Mouse (Mus musculus) lung, postnatal 25 days (tissue): ENCODE results near the gene 9630041A04Rik.
A peak's percentile ranks its signal among the peaks of the same experiment; 100 is the strongest.

ENCODE experiments used
- DNase-seq: peaks from one replicate; pipeline ENCODE4 v3.0.0; 2022; ENCODE audit warnings: low spot score

Gene 9630041A04Rik

GRCm38 (mm10) chr9:101918771-101919170 lies 57.1 kb downstream of the 9630041A04Rik start:
- no peak for DNase-seq

GRCm38 (mm10) chr9:101919324-101919723 lies 57.7 kb downstream of the 9630041A04Rik start:
- no peak for DNase-seq

- DNase-seq: peak; percentile 9
Measured at GRCm38 (mm10) chr9:101922846-101923245, 61.2 kb downstream of the 9630041A04Rik start.

DNA sequence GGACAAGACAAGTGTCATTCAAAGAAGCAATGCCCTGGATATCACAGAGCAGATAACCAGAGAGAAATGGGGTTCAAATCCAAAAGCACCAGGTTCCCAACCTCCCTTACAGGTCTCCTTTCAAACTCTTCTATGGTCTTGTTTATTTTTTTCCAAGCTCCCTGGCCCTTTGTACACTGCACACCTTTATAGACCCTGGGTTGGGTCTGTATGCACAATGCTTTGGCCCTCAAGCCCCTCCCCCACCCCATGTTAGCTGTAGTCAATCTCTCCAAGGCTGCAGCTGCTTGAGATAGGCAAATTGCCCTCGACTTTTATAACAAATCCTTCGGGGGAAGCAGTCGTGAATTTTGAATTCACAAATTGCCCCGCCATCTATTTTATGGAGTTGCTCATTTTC lies 63.2 kb downstream of the 9630041A04Rik start:
- no peak for DNase-seq

- DNase-seq: no peak
Measured at GRCm38 (mm10) chr9:101933946-101934573, 72.4 kb downstream of the 9630041A04Rik start.

GRCm38 (mm10) chr9:101934887-101935286 lies 73.2 kb downstream of the 9630041A04Rik start:
- DNase-seq: no peak

GRCm38 (mm10) chr9:101938066-101938465 lies 76.4 kb downstream of the 9630041A04Rik start:
- no peak for DNase-seq

DNA sequence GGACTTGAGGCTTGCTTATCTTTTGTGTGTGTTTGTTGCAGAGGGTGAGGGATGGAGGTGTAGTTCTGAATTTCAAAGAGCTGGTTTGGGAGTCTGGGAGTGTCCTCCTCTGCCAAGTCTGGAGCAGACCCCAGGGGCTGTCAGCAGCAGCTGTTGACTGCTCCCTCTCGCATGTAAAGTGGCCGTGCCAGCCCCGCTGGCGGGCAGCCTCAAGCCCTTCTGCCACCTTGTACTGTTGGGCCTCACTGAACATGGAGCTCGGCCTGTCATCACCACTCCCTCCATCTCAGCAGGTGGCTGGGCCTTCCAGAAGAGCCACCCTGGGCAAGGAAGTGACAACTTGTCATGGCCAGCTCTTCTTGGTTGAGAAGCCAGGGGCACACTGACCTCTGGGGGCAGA lies 77.4 kb downstream of the 9630041A04Rik start:
- no peak for DNase-seq

GRCm38 (mm10) chr9:101940182-101940581 lies 78.5 kb downstream of the 9630041A04Rik start:
- no peak for DNase-seq

GRCm38 (mm10) chr9:101942058-101942669 lies 80.5 kb downstream of the 9630041A04Rik start:
- no peak for DNase-seq

GRCm38 (mm10) chr9:101945326-101945725 lies 83.7 kb downstream of the 9630041A04Rik start:
- DNase-seq: no peak

- DNase-seq: no peak
Measured at GRCm38 (mm10) chr9:101945814-101946213, 84.2 kb downstream of the 9630041A04Rik start.

DNA sequence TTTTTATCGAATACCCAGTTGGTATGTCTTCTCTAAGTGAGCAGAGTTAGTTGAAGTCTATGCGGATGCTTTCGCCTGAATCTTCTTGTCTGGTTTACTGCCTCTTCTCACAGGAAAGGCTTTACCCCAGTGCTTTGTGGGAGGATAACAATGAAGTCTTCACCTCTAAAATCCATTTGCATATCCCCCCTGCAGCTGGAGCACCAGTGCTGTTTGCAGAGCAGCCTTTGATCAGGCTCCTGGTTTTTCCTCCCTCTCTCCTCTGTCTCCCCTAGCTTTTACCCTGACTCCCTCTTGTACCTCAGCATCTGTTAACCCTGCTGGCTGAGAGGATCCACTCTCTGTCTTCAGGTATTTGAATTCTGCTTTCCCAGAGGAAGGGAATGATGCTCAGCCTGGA lies 88.5 kb downstream of the 9630041A04Rik start:
- DNase-seq: no peak

DNA sequence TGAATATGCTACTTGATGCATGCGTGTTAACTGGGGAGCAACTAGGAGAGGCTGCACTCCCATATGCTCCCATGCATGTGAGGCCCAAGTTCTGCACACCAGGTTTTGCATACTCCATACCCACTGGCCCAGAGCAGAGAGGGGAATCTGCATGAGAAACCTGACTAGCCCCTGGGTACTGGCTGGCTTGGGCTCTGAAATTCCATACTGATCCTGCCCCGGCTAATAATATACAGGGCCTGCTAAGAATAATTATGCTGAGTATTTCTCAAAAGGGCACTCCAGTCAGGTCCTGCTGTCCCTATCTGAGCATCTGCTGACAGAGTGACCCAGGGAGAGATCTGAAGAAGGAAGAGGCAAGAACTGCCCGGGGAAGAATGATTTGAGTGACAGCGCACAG lies 92.9 kb downstream of the 9630041A04Rik start:
- DNase-seq: no peak

DNA sequence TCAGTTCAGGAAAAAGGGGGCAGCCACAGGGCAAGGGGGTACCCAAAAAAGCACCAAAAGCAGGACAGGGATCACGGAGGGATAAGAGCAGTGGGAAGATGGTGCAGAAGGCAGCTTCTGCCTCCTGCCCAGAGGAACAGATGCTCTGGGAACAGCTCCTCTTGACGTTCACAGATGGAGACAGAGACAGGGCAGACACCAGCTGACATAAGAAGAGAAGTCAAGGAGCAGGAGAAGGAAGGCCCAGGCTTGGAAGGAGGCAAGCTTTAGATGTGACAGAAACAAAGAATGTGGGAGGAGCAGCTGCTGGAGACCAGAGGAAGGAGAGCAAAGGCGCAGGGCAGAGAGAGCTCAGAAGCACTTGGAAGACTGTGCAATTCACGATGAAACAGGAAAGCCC lies 94.6 kb downstream of the 9630041A04Rik start:
- DNase-seq: no peak

DNA sequence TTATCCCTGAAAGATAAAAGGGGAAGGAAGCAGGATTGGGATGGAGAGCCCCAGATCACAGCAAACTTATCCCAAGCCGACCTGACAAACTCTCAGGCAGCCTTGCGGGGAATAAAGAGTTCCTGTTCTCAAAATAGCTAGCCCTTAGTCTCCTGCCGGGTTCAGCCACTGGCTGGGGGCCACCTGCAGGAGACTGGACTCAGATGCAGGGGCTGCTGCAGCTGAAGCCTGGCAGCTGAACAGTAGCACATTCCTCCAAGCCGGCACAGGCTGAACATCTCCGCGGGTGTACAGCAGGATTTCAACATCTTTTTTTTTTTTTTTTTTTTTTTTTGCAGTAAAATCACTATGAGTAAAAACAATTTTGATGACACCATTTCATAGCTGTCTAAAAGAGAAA lies 110.2 kb downstream of the 9630041A04Rik start:
- no peak for DNase-seq

DNA sequence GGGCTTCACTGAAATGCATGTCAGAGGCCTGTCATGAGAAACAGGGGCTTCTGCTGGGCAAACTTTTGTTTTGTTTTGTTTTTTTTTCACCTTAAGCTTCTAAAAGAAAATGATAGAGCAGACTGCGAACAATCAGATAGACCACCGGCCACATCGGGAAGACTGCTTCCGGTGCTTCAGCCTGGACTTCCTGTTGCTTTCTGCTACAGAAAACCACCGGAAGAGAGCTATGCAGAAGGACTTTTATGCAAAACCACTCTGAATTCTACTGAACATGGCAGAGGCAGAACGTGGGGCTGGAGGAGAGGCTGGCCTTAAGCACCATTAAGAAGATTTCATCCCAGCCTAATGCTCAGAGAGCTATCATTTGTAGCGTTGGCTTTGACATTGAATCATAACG lies 110.7 kb downstream of the 9630041A04Rik start:
- no peak for DNase-seq

GRCm38 (mm10) chr9:101976884-101977465 lies 115.3 kb downstream of the 9630041A04Rik start:
- DNase-seq: no peak

- DNase-seq: no peak
Measured at GRCm38 (mm10) chr9:101981161-101981560, 119.5 kb downstream of the 9630041A04Rik start.

DNA sequence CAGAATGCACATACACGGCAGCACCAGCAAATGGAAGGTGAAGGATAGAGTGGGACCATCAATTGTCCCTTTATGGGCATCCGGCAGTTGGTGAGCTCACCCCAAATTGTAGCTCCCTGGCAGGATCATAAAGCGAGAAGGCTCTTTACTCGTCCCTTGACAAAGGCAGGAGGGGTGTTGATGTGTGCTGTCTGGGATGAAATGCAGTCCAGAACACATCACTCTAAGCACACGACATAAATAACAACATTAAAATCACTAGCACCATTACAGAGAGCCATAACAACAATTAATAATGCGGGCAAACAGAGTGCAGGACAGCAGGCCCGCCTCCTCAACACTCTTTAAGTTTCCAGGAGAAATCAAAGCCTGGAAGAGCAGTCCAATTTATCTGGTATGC lies 120.7 kb downstream of the 9630041A04Rik start:
- no peak for DNase-seq

DNA sequence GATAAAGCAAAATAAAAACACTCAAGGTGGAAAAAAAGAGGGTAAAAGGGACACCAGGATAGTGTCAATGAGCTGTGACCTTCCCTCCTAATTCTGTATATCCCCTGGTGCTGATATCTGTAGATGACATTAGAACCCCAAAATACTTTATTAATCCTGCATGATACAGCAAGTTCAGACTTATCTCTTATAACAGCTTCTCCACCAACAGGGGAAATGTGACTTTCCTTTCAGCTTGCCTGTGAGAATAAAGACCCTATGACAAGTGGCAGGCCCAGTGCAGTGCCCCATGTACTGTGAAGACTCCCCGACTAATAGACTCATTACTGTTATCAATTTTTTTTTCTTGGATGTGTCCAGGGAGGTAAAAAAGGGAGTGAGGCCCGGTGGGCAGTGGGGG lies 125.3 kb downstream of the 9630041A04Rik start:
- no peak for DNase-seq

- DNase-seq: no peak
Measured at GRCm38 (mm10) chr9:101990032-101990431, 128.4 kb downstream of the 9630041A04Rik start.

GRCm38 (mm10) chr9:101990836-101991235 lies 129.2 kb downstream of the 9630041A04Rik start:
- no peak for DNase-seq
